In genomic region chr3:70103983-70104827, GRCm38 (mm10) we compare ENCODE assay signal across 8 mouse cellular contexts.
DNase-seq lines count a peak whose midpoint lies in the region; ATAC-seq and TF ChIP-seq lines count a peak whose summit lies in the region.

No protein-coding gene starts in this region.

- WGBS in forebrain, embryonic 12.5 days: 8% methylated on average over 21 of the region's 21 CpGs
- 2% methylated on average over 21 of the region's 21 CpGs for WGBS in olfactory bulb, adult 2 months

- TF ChIP-seq EP300 in MEL (IDR thresholded peaks at IDR 0.05; ENCODE audit: low read depth in 1 of 2, low read length in 2 of 2): no peak

- peak; percentile 64 to 83 (median 67) for TF ChIP-seq CTCF in MEL (IDR thresholded peaks at IDR 0.05 in 2 of 3, conservative IDR thresholded peaks at IDR 0.05 in 1 of 3; ENCODE audit: control insufficient read depth in 1 of 3, insufficient read depth in 1 of 3, low read depth in 2 of 3, low read length in 3 of 3, poor library complexity in 1 of 3, severe bottlenecking in 1 of 3)
- TF ChIP-seq CTCF in olfactory bulb, adult 2 months (IDR thresholded peaks at IDR 0.05; ENCODE audit: insufficient read depth, low read depth, low read length): no peak

- ATAC-seq in forebrain, embryonic 12.5 days (ENCODE audit: low FRiP score): peak; percentile 47

- H3K4me3 ChIP-seq in MEL (ENCODE audit: control insufficient read depth in 1 of 2, insufficient read depth in 1 of 2, low read depth in 2 of 2, low read length in 2 of 2): peak overlapping the region; percentile 67 to 74
- peak overlapping the region; percentile 36 for H3K4me3 ChIP-seq in forebrain, embryonic 12.5 days (replicated peaks)
- H3K4me3 ChIP-seq in olfactory bulb, adult 2 months (ENCODE audit: insufficient read depth, low read depth, low read length): peak overlapping the region; percentile 48

- peak; percentile 87 for TF ChIP-seq RAD21 in MEL (IDR thresholded peaks at IDR 0.05; ENCODE audit: low read depth, low read length)

- no peak for TF ChIP-seq POLR2A in MEL (IDR thresholded peaks at IDR 0.05; ENCODE audit: control insufficient read depth in 1 of 2, insufficient read depth in 1 of 2, low read depth in 1 of 2, low read length in 2 of 2, poor library complexity in 1 of 2)
- TF ChIP-seq POLR2A in olfactory bulb, adult 2 months (IDR thresholded peaks at IDR 0.05; ENCODE audit: insufficient read depth, low read depth, low read length): no peak

- peak overlapping the region; percentile 61 for H3K4me2 ChIP-seq in forebrain, embryonic 12.5 days

- H3K27me3 ChIP-seq in MEL (ENCODE audit: control insufficient read depth in 1 of 2, insufficient read depth in 2 of 2, low read length in 2 of 2): no peaks in the 10 kb centered on the region
- H3K27me3 ChIP-seq in forebrain, embryonic 12.5 days: peaks cover 7% of the 10 kb centered on the region

- H3K9me3 ChIP-seq in MEL (replicated peaks; ENCODE audit: insufficient read depth, low read length): no peaks in the 10 kb centered on the region
- H3K9me3 ChIP-seq in forebrain, embryonic 12.5 days: no peaks in the 10 kb centered on the region

- H3K36me3 ChIP-seq in MEL (ENCODE audit: control insufficient read depth in 1 of 2, insufficient read depth in 2 of 2, low read length in 2 of 2): no peaks in the 10 kb centered on the region
- no peaks in the 10 kb centered on the region for H3K36me3 ChIP-seq in forebrain, embryonic 12.5 days (replicated peaks)

- no peaks in the 10 kb centered on the region for H3K4me1 ChIP-seq in MEL (ENCODE audit: control insufficient read depth in 1 of 2, insufficient read depth in 2 of 2, low read length in 2 of 2)
- no peaks in the 10 kb centered on the region for H3K4me1 ChIP-seq in forebrain, embryonic 12.5 days
- H3K4me1 ChIP-seq in olfactory bulb, adult 2 months (ENCODE audit: control insufficient read depth, insufficient read depth, low read length): peaks cover 13% of the 10 kb centered on the region

- intact Hi-C loops in heart, postnatal 36 days (cut with DNase I): no loop called here

- H3K9ac ChIP-seq in MEL (ENCODE audit: control insufficient read depth, low read depth, low read length, poor library complexity, severe bottlenecking): peak overlapping the region; percentile 45
- H3K9ac ChIP-seq in forebrain, embryonic 12.5 days: peak overlapping the region; percentile 51; the same call in 1 of the 2 replicates

- DNase-seq in MEL (ENCODE audit: low read depth, low spot score): peak; percentile 83
- DNase-seq in c-Kit-positive CD71-negative TER-119-negative erythroid progenitor cells, embryonic 14.5 days (ENCODE audit: low read depth): peak; percentile 71
- peak; percentile 53 to 74 for DNase-seq in heart, postnatal 36 days
- peak; percentile 75 to 94 for DNase-seq in layer of hippocampus, adult 18-20 months (ENCODE audit: low spot score in 2 of 2)
- peak; percentile 23 to 47 for DNase-seq in lung, adult 18-20 months
- peak; percentile 77 for DNase-seq in thymus, postnatal 4 days

- no peak overlapping the region for H3K27ac ChIP-seq in MEL (ENCODE audit: control insufficient read depth, low read depth, low read length)
- H3K27ac ChIP-seq in forebrain, embryonic 12.5 days: 0 out of 2 replicates have a peak overlapping the region, but pooled peaks have one; percentile 54
- peak overlapping the region; percentile 67 for H3K27ac ChIP-seq in olfactory bulb, adult 2 months (ENCODE audit: insufficient read depth, low read depth, low read length)

- no peaks in the 10 kb centered on the region for H3K79me2 ChIP-seq in MEL (ENCODE audit: control insufficient read depth, insufficient read depth, low read length, poor library complexity)

TF ChIP-seq in MEL, 35 proteins besides CTCF, POLR2A, EP300 and RAD21:
- TF ChIP-seq ZKSCAN1 (IDR thresholded peaks at IDR 0.05; ENCODE audit: low read depth, low read length) (no peak), MYB (IDR thresholded peaks at IDR 0.05; ENCODE audit: low read depth, low read length) (no peak), TCF12 (IDR thresholded peaks at IDR 0.05; ENCODE audit: low read depth, low read length) (no peak), MAX (IDR thresholded peaks at IDR 0.05; ENCODE audit: low read length) (peak; percentile 29; the same call in 1 of the 2 replicates), CHD1 (IDR thresholded peaks at IDR 0.05; ENCODE audit: low read depth, low read length) (no peak), ZNF384 (IDR thresholded peaks at IDR 0.05; ENCODE audit: low read depth, low read length) (no peak), HCFC1 (IDR thresholded peaks at IDR 0.05; ENCODE audit: low read depth, low read length) (no peak), USF2 (IDR thresholded peaks at IDR 0.05; ENCODE audit: borderline replicate concordance in 1 of 2, insufficient read depth in 1 of 2, low read depth in 1 of 2, low read length in 2 of 2) (no peak), MAZ (IDR thresholded peaks at IDR 0.05; ENCODE audit: low read depth, low read length) (no peak), ELF1 (IDR thresholded peaks at IDR 0.05; ENCODE audit: low read depth, low read length) (no peak), RCOR1 (IDR thresholded peaks at IDR 0.05; ENCODE audit: low read depth, low read length) (no peak), TBP (IDR thresholded peaks at IDR 0.05; ENCODE audit: low read depth, low read length) (no peak), NELFE (IDR thresholded peaks at IDR 0.05; ENCODE audit: low read depth, low read length) (no peak), MXI1 (IDR thresholded peaks at IDR 0.05; ENCODE audit: low read depth, low read length) (peak; percentile 40; the same call in 1 of the 2 replicates), BHLHE40 (IDR thresholded peaks at IDR 0.05; ENCODE audit: borderline replicate concordance, low read depth, low read length) (no peak), SMC3 (IDR thresholded peaks at IDR 0.05; ENCODE audit: low read depth, low read length) (peak; percentile 61), TAL1 (IDR thresholded peaks at IDR 0.05; ENCODE audit: low read length) (no peak), ZC3H11A (IDR thresholded peaks at IDR 0.05; ENCODE audit: low read depth, low read length) (peak; percentile 61), E2F4 (IDR thresholded peaks at IDR 0.05; ENCODE audit: borderline replicate concordance, low read depth, low read length) (no peak), POLR2AphosphoS5 (IDR thresholded peaks at IDR 0.05; ENCODE audit: borderline replicate concordance, low read depth, low read length) (no peak), KAT2A (conservative IDR thresholded peaks at IDR 0.05; ENCODE audit: low read depth, low read length) (no peak)
